20 mouse cellular contexts compared by ENCODE assay signal in the genomic region with DNA sequence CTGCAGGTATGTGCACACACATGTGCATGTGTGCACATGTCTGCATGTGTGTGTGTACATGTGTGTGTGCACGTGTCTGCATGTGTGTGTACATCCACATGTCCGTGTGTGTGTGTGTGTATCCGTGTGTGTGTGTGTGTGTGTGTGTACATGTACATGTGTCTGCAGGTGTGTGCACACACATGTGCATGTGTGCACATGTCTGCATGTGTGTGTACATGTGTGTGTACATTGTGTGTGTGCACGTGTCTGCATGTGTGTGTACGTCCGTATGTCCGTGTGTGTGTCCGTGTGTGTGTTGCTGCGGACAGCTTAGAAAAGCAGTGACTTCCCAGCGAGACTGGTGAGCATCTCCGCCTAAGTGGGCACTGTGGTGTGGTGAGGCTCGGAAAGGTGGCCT. TPM values are rescaled to one million over a fixed set of nuclear protein-coding genes. Genes with fewer than 3 reads are reported as not detected.
DNase-seq lines count a peak whose midpoint lies in the region; ATAC-seq and TF ChIP-seq lines count a peak whose summit lies in the region.
"Had no signal": no experiment of that assay in that cellular context is flagged by ENCODE, and none has a peak within 500 bp of the region (broad histone marks: within the 10 kb centered on the region; RNA-seq: fewer than 3 reads in every experiment).

No protein-coding gene starts in this region.

- no peak overlapping the region for H3ac ChIP-seq in myocyte (ENCODE audit: control insufficient read depth, insufficient read length)

- H3K9me3 ChIP-seq in G1E (replicated peaks), result peaks cover 4% of the 10 kb centered on the region
- no peaks in the 10 kb centered on the region for H3K9me3 ChIP-seq in forebrain, embryonic 12.5 days

- peak overlapping the region; percentile 28 for H3K4me2 ChIP-seq in myocyte (ENCODE audit: low read depth)
- H3K4me2 ChIP-seq in forebrain, embryonic 12.5 days, result no peak overlapping the region

- ATAC-seq in G1E (ENCODE audit: extremely low read depth, insufficient number of reproducible peaks, low FRiP score, poor library complexity, severe bottlenecking), result no peak
- no peak for ATAC-seq in forebrain, embryonic 12.5 days (ENCODE audit: low FRiP score)
- ATAC-seq: activated CD4-positive, CD25-positive, alpha-beta regulatory T cell, adult 4 months; CD4-positive, CD25-positive, alpha-beta regulatory T cell, adult 4 months; Patski had no signal

- no peak overlapping the region for H3K27ac ChIP-seq in embryonic fibroblast, embryonic 13.5 days (ENCODE audit: insufficient read depth, low read length)
- H3K27ac ChIP-seq in forebrain, embryonic 12.5 days, result no peak overlapping the region

- no peaks in the 10 kb centered on the region for H3K36me3 ChIP-seq in G1E (replicated peaks)
- peaks cover 9% of the 10 kb centered on the region for H3K36me3 ChIP-seq in myocyte (ENCODE audit: control insufficient read depth, insufficient read depth)
- no peaks in the 10 kb centered on the region for H3K36me3 ChIP-seq in forebrain, embryonic 12.5 days (replicated peaks)

- TF ChIP-seq POLR2A in embryonic fibroblast, embryonic 13.5 days (IDR thresholded peaks at IDR 0.05; ENCODE audit: low read depth, low read length), result peak; percentile 9; the same call in 1 of the 2 replicates
- peak; percentile 62 for TF ChIP-seq POLR2A in myocyte (IDR thresholded peaks at IDR 0.05; ENCODE audit: insufficient read length, low read depth)

- H3K4me3 ChIP-seq in G1E (ENCODE audit: low read depth, low read length) (peak overlapping the region; percentile 31; the same call in 1 of the 2 replicates), myocyte (no peak overlapping the region)
- no peak overlapping the region for H3K4me3 ChIP-seq in embryonic fibroblast, embryonic 13.5 days (ENCODE audit: insufficient read depth, low read length)
- no peak overlapping the region for H3K4me3 ChIP-seq in forebrain, embryonic 12.5 days (replicated peaks)

- no peak for DNase-seq in G1E (ENCODE audit: low spot score)
- DNase-seq in spleen, postnatal 4 days (ENCODE audit: low spot score in 2 of 2), result no peak
- no peak for DNase-seq in kidney, postnatal 10 days
- DNase-seq: adrenal gland, adult 2 months; adrenal gland, adult 8-10 months; adrenal gland, postnatal 10 days; adrenal gland, postnatal 14 days; adrenal gland, postnatal 25 days; adrenal gland, postnatal 36 days; B cell, adult 2 months; cerebellum, adult 11 months; cerebellum, adult 11-12 months; cerebellum, adult 18-20 months; cerebellum, adult 2 months had no signal

- no peak overlapping the region for H3K9ac ChIP-seq in forebrain, embryonic 12.5 days

- no peaks in the 10 kb centered on the region for H3K4me1 ChIP-seq in G1E (ENCODE audit: insufficient read depth, low read depth, low read length)
- peaks cover 41% of the 10 kb centered on the region for H3K4me1 ChIP-seq in embryonic fibroblast, embryonic 13.5 days (ENCODE audit: control insufficient read depth, insufficient read depth, low read length)
- peaks cover 22% of the 10 kb centered on the region for H3K4me1 ChIP-seq in forebrain, embryonic 12.5 days

- peaks cover 100% of the 10 kb centered on the region for H3K79me2 ChIP-seq in myocyte (ENCODE audit: control insufficient read depth, insufficient read depth)

- 96% methylated on average over 12 of the region's 12 CpGs for WGBS in forebrain, embryonic 12.5 days

- TF ChIP-seq CTCF in G1E (IDR thresholded peaks at IDR 0.05; ENCODE audit: low read depth, low read length), result no peak
- TF ChIP-seq CTCF in embryonic fibroblast, embryonic 13.5 days (IDR thresholded peaks at IDR 0.05; ENCODE audit: borderline replicate concordance, insufficient read depth, low read length), result no peak; the same call in 1 of the 2 replicates

- peaks cover 35% of the 10 kb centered on the region; the same call in 1 of the 2 replicates for H3K27me3 ChIP-seq in G1E (ENCODE audit: insufficient read depth, low read length)
- H3K27me3 ChIP-seq in myocyte (ENCODE audit: control insufficient read depth, insufficient read depth, insufficient read length), result no peaks in the 10 kb centered on the region
- H3K27me3 ChIP-seq in forebrain, embryonic 12.5 days, result peaks cover 15% of the 10 kb centered on the region
- H3K27me3 ChIP-seq: Patski had no signal

TF ChIP-seq in myocyte, 11 proteins besides CTCF, POLR2A, EP300 and RAD21:
- TF ChIP-seq USF1 (IDR thresholded peaks at IDR 0.05; ENCODE audit: low read depth) (no peak), CEBPB (IDR thresholded peaks at IDR 0.05; ENCODE audit: insufficient read depth, poor library complexity, severe bottlenecking) (no peak), REST (IDR thresholded peaks at IDR 0.05; ENCODE audit: insufficient read depth, insufficient read length) (peak; percentile 3), POLR2AphosphoS2 (IDR thresholded peaks at IDR 0.05; ENCODE audit: insufficient read length, low read depth) (peak; percentile 90), TCF12 (IDR thresholded peaks at IDR 0.05; ENCODE audit: insufficient read depth, poor library complexity, severe bottlenecking) (no peak)
TF ChIP-seq in myocyte: peak in this region for 2.

RNA-seq across cellular contexts. Expression of gene Col5a1, which starts 6.8 kb away (rescaled TPM):
- total RNA-seq in G1E (2014; fragmentation: Nextera tagmentation) (0.30 and 2.7 TPM in 2 replicates), G1E (2017) (0.17 and 1.0 TPM in 2 replicates)
- polyA plus RNA-seq in G1E (2012) (1.8 and 1.9 TPM in 2 replicates), myocyte (2012; fragmentation: generic; extraction: Trizol) (172 TPM)
- polyA plus RNA-seq in embryonic fibroblast, embryonic 13.5 days (2011; ENCODE audit: insufficient read length, low read depth, missing spikeins), result 997 and 1,013 TPM in 2 replicates
- 17.1 and 21.7 TPM in 2 replicates for polyA plus RNA-seq in forebrain, embryonic 12.5 days (2016; fragmentation: Nextera tagmentation; extraction: Ambion mirVana)
- polyA plus RNA-seq: activated CD4-positive, CD25-positive, alpha-beta regulatory T cell, adult 4 months; CD4-positive, CD25-positive, alpha-beta regulatory T cell, adult 4 months had no signal
